Mouse (Mus musculus) kidney, embryonic 16.5 days (tissue): ENCODE measurements around the gene Evl. TPM values are rescaled to one million over a fixed set of nuclear protein-coding genes. Genes with fewer than 3 reads are reported as not detected.

ENCODE experiments used
- ATAC-seq: fragments of 200-750 bp; cut with Nextera tagmentation; 2 replicates; pipeline ENCODE4 v1.8.0; 2017; ENCODE audit warnings: moderate TSS enrichment; ENCODE audit not compliant: low FRiP score, low TSS enrichment
- H3K27ac ChIP-seq: fragments of 300-500 bp; sonication (generic); 2 replicates; pipeline ENCODE4 v1.5.1; 2014; ENCODE audit warnings: low read length
- H3K27me3 ChIP-seq: fragments of 300-500 bp; sonication (generic); 2 replicates; pipeline ENCODE4 v1.6.1; 2014; ENCODE audit warnings: low read length, control low read depth, mixed read lengths; ENCODE audit not compliant: insufficient read depth
- H3K36me3 ChIP-seq: fragments of 300-500 bp; sonication (generic); 2 replicates; pipeline ENCODE4 v1.6.1; 2014; ENCODE audit warnings: low read length, control low read depth, mixed read lengths; ENCODE audit not compliant: insufficient read depth
- H3K4me1 ChIP-seq: fragments of 300-500 bp; sonication (generic); 2 replicates; pipeline ENCODE4 v1.6.1; 2014; ENCODE audit warnings: low read length, control low read depth, mixed read lengths; ENCODE audit not compliant: insufficient read depth
- H3K4me2 ChIP-seq: fragments of 300-500 bp; sonication (generic); replicated peaks from 2 replicates; pipeline ENCODE4 v1.6.1; 2014; ENCODE audit warnings: low read depth, low read length
- H3K4me3 ChIP-seq: fragments of 300-500 bp; sonication (generic); 2 replicates; pipeline ENCODE4 v1.5.1; 2014; ENCODE audit warnings: mild to moderate bottlenecking, low read length
- H3K9ac ChIP-seq: fragments of 300-500 bp; sonication (generic); replicated peaks from 2 replicates; pipeline ENCODE4 v1.6.1; 2014; ENCODE audit warnings: low read length
- H3K9me3 ChIP-seq: fragments of 300-500 bp; sonication (generic); 2 replicates; pipeline ENCODE4 v1.6.1; 2016; ENCODE audit warnings: low read length, control low read depth
- WGBS: fragments of 180-500 bp; shearing (Covaris S2); extraction: QIAGEN DNeasy Blood & Tissue Kit; methylation state at CpG from one replicate; pipeline ENCODE4 v1.1.7; 2014; 5-methylcytosine and 5-hydroxymethylcytosine counted together
- polyA plus RNA-seq: library from polyadenylated mRNA; unstranded; fragments of >200 nt; fragmentation: Nextera tagmentation; extraction: Ambion mirVana; gene quantifications from 2 replicates; pipeline ENCODE4 v1.2.1, GENCODE M21; 2015

The Evl gene
- polyA plus RNA-seq, 1 experiment from 2014 or later, result 40.6 TPM

DNA sequence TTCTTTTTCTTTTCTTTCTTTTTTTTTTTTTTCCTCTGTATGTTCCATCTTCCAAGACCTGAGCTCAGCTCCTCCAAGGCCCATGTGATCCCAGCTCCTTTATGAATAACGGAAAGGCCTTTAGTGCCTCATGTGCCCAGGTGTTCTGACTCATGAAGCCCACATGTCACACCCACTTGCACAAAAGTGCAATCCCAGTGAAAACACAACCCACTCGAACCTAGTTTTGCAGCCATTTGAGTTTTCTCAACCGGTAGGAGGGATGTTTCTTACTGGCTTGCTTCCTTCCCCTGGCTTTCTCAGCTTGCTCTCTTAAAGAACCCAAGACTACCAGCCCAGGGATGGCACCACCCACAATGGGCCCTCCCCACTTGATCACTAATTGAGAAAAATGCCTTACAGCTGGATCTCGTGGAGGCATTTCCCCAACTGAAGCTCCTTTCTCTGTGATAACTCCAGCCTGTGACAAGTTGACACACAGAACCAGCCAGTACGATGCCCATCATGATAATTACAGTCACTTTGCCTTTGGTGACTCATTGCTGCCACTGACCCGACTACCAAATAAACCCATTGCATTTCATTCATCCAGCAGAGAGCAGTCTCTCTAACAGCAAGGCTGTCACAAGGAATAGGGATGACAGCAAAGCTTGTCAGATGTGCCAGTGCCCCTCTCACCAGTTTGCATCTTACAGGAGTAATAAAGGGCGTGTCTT lies 24.8 kb downstream of the Evl start:
- 79% methylated on average over 7 of the region's 7 CpGs for WGBS
- Histone ChIP-seq H3K4me1 (no peaks in the 10 kb centered on the region), H3K27ac (no peak overlapping the region), H3K4me2 (no peak overlapping the region), H3K27me3 (no peaks in the 10 kb centered on the region), H3K9ac (no peak overlapping the region), H3K36me3 (peaks cover 9% of the 10 kb centered on the region), H3K9me3 (peaks cover 3% of the 10 kb centered on the region; the same call in 1 of the 2 replicates), H3K4me3 (no peak overlapping the region)
- no peak for ATAC-seq

DNA sequence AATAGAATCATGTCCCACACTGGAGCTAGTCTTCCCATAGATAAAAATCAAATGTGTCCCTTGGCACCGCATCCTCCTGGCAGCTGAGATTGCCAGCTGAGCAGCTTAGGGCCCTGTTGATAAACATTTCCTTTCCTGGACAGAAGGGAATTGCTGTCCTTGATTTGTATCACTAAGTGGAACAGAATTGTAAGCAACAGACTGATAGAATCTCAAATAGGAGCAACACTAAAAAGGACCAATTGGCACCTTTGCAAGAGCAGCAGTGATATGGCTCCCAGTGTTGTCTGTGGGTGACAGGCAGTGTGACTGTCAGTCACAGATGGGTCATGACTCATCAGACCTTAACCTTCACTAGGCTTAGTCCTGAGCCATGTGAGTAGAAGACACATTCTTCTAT lies 29.3 kb downstream of the Evl start:
- Histone ChIP-seq H3K4me2 (no peak overlapping the region), H3K36me3 (peaks cover 13% of the 10 kb centered on the region), H3K9me3 (no peaks in the 10 kb centered on the region), H3K27ac (no peak overlapping the region), H3K4me3 (no peak overlapping the region), H3K9ac (no peak overlapping the region), H3K27me3 (no peaks in the 10 kb centered on the region), H3K4me1 (no peaks in the 10 kb centered on the region)
- ATAC-seq, result no peak
- 94% methylated on average over 1 of the region's 1 CpGs for WGBS

DNA sequence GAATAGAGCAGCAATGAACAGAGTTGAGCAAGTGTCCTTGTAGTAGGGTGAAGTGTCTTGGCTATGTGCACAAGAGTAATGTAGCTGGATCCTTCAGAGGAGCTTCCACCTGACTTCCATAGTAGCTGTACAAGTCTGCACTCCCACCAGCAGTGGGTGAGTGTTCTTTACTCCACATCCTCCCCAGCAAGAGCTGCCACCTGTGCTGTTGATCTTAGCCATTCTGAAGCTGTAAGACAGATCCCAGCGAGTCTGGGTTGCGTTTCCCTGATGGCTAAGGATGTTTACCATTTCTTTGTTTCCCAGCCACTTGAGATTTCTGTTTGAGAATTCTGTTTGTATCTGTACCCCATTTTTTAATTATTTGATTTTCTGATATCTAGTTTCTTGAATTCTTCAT lies 35.6 kb downstream of the Evl start:
- no peak overlapping the region for H3K4me3 ChIP-seq
- no peaks in the 10 kb centered on the region for H3K9me3 ChIP-seq
- no peak overlapping the region for H3K9ac ChIP-seq
- H3K36me3 ChIP-seq, result peaks cover 6% of the 10 kb centered on the region; the same call in 1 of the 2 replicates
- H3K4me1 ChIP-seq, result no peaks in the 10 kb centered on the region; the same call in 1 of the 2 replicates
- no peak for ATAC-seq
- no peaks in the 10 kb centered on the region for H3K27me3 ChIP-seq
- 97% methylated on average over 2 of the region's 2 CpGs for WGBS
- no peak overlapping the region for H3K27ac ChIP-seq
- H3K4me2 ChIP-seq, result no peak overlapping the region

GRCm38 (mm10) chr12:108591586-108591985 lies 37.1 kb downstream of the Evl start:
- H3K4me3 ChIP-seq, result no peak overlapping the region
- no peaks in the 10 kb centered on the region for H3K9me3 ChIP-seq
- ATAC-seq, result no peak
- H3K4me1 ChIP-seq, result no peaks in the 10 kb centered on the region; the same call in 1 of the 2 replicates
- H3K36me3 ChIP-seq, result 0 out of 2 replicates have a peak, but pooled peaks cover 4% of the 10 kb centered on the region
- no peak overlapping the region for H3K9ac ChIP-seq
- 46% methylated on average over 5 of the region's 5 CpGs for WGBS
- no peak overlapping the region for H3K4me2 ChIP-seq
- no peak overlapping the region for H3K27ac ChIP-seq
- H3K27me3 ChIP-seq, result no peaks in the 10 kb centered on the region

DNA sequence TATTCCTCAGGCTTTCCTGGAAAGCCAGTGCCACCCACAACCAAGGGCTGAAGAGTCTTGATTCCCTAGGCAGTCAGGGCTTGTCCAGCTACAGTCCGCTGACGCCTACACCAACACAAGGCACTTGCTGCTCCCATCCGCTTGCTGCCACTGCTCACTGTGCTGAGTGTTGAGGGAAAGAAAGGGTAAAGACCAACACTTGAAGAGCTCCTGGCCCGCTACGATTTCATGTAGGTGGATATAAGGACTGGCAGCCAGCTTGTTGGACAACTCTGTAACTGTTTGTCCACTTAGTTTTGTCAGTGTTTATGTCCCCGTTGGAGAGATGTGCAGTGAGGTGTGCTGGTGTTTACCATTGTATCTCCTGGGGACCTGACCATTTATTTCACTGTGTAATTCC lies 38.3 kb downstream of the Evl start:
- Histone ChIP-seq H3K36me3 (no peaks in the 10 kb centered on the region), H3K27me3 (no peaks in the 10 kb centered on the region), H3K4me1 (no peaks in the 10 kb centered on the region; the same call in 1 of the 2 replicates), H3K4me2 (no peak overlapping the region), H3K9ac (no peak overlapping the region), H3K4me3 (no peak overlapping the region), H3K27ac (no peak overlapping the region), H3K9me3 (no peaks in the 10 kb centered on the region)
- WGBS, result 81% methylated on average over 6 of the region's 6 CpGs
- ATAC-seq, result no peak

GRCm38 (mm10) chr12:108600864-108601263 lies 46.3 kb downstream of the Evl start:
- Histone ChIP-seq H3K27ac (no peak overlapping the region), H3K27me3 (no peaks in the 10 kb centered on the region), H3K4me1 (peaks cover 3% of the 10 kb centered on the region; the same call in 1 of the 2 replicates), H3K4me3 (no peak overlapping the region), H3K9ac (no peak overlapping the region), H3K4me2 (no peak overlapping the region), H3K9me3 (no peaks in the 10 kb centered on the region), H3K36me3 (no peaks in the 10 kb centered on the region)
- WGBS, result 87% methylated on average over 4 of the region's 4 CpGs
- no peak for ATAC-seq

DNA sequence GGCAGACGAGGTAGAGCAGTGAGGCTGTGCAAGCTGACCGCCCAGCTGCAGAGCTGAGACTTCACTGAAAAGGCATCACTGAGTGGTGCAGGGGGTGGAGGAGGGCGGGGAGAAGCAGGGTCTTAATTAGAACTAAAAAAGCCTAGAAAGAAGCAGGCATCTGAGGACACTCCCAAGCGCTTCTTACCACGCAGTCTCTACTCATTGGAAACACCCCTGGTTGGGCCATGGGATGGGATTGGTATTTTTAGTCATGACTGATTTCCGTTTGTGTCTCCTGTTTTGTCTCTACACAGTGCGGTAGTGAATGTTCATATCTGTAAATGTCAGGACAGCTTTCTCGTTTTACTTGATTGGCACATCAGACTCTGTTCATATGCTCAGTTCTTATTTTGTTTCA lies 46.8 kb downstream of the Evl start:
- no peak overlapping the region for H3K4me2 ChIP-seq
- H3K9ac ChIP-seq, result no peak overlapping the region
- H3K36me3 ChIP-seq, result no peaks in the 10 kb centered on the region
- H3K4me1 ChIP-seq, result peaks cover 3% of the 10 kb centered on the region; the same call in 1 of the 2 replicates
- no peaks in the 10 kb centered on the region for H3K9me3 ChIP-seq
- no peaks in the 10 kb centered on the region for H3K27me3 ChIP-seq
- H3K27ac ChIP-seq, result no peak overlapping the region
- WGBS, result 75% methylated on average over 8 of the region's 8 CpGs
- H3K4me3 ChIP-seq, result no peak overlapping the region
- ATAC-seq, result no peak

DNA sequence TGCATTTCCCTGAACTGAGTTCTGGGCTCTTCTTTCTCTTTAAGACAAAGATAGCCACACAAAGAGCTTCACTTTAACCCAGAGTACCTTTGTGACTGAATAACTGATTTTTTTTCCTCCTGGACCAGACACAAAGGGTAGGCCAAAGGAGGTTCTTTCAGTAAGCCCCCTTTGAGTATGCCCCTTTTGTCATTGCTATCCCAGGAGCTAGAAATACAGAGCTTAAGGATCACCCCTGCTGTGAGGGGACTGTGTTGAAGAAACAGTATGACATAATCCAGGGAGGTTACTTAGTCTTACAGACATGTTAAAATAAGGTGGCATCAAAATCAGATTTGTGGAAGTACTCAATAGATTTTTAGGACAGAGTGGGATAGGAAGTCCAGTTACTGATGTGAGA lies 50.0 kb downstream of the Evl start:
- Histone ChIP-seq H3K9me3 (no peaks in the 10 kb centered on the region), H3K36me3 (no peaks in the 10 kb centered on the region), H3K9ac (no peak overlapping the region), H3K27ac (no peak overlapping the region), H3K4me1 (peaks cover 3% of the 10 kb centered on the region; the same call in 1 of the 2 replicates), H3K4me3 (no peak overlapping the region), H3K4me2 (no peak overlapping the region), H3K27me3 (no peaks in the 10 kb centered on the region)
- no peak for ATAC-seq

- H3K4me3 ChIP-seq, result no peak overlapping the region
- ATAC-seq, result no peak
- peaks cover 3% of the 10 kb centered on the region; the same call in 1 of the 2 replicates for H3K4me1 ChIP-seq
- H3K27ac ChIP-seq, result no peak overlapping the region
- no peaks in the 10 kb centered on the region for H3K36me3 ChIP-seq
- no peak overlapping the region for H3K4me2 ChIP-seq
- H3K27me3 ChIP-seq, result no peaks in the 10 kb centered on the region
- H3K9me3 ChIP-seq, result no peaks in the 10 kb centered on the region
- WGBS, result 63% methylated on average over 12 of the region's 12 CpGs
- H3K9ac ChIP-seq, result no peak overlapping the region
Observed at GRCm38 (mm10) chr12:108605521-108606281, 51.2 kb downstream of the Evl start.

GRCm38 (mm10) chr12:108606321-108606720 lies 51.8 kb downstream of the Evl start:
- Histone ChIP-seq H3K4me2 (no peak overlapping the region), H3K4me1 (peaks cover 3% of the 10 kb centered on the region; the same call in 1 of the 2 replicates), H3K27me3 (no peaks in the 10 kb centered on the region), H3K9me3 (no peaks in the 10 kb centered on the region), H3K36me3 (no peaks in the 10 kb centered on the region), H3K4me3 (no peak overlapping the region), H3K27ac (no peak overlapping the region), H3K9ac (no peak overlapping the region)
- no peak for ATAC-seq
- WGBS, result 82% methylated on average over 7 of the region's 7 CpGs
